Mouse (Mus musculus) kidney, embryonic 14.5 days (tissue): ENCODE results near the gene Prss33. TPM values are rescaled to one million over a fixed set of nuclear protein-coding genes. Genes with fewer than 3 reads are reported as not detected.
A peak's percentile ranks its signal among the peaks of the same experiment; 100 is the strongest.

Source experiments
- ATAC-seq: fragments of 200-750 bp; cut with Nextera tagmentation; 2 replicates; pipeline ENCODE4 v1.8.0; 2017; ENCODE audit warnings: moderate number of reproducible peaks, mild to moderate bottlenecking, moderate TSS enrichment, moderate library complexity; ENCODE audit not compliant: low FRiP score, low TSS enrichment
- H3K27ac ChIP-seq: fragments of 300-500 bp; sonication (generic); 2 replicates; pipeline ENCODE4 v1.5.1; 2014; ENCODE audit warnings: low read depth, mild to moderate bottlenecking, low read length, moderate library complexity, mixed read lengths
- H3K27me3 ChIP-seq: fragments of 300-500 bp; sonication (generic); 2 replicates; pipeline ENCODE4 v1.6.1; 2014; ENCODE audit warnings: mild to moderate bottlenecking, low read length; ENCODE audit not compliant: control insufficient read depth, insufficient read depth
- H3K36me3 ChIP-seq: fragments of 300-500 bp; sonication (generic); 2 replicates; pipeline ENCODE4 v1.6.1; 2014; ENCODE audit warnings: low read length, mixed read lengths; ENCODE audit not compliant: control insufficient read depth, insufficient read depth
- H3K4me1 ChIP-seq: fragments of 300-500 bp; sonication (generic); 2 replicates; pipeline ENCODE4 v1.6.1; 2014; ENCODE audit warnings: low read length, mixed read lengths; ENCODE audit not compliant: control insufficient read depth, insufficient read depth
- H3K4me2 ChIP-seq: fragments of 300-500 bp; sonication (generic); replicated peaks from 2 replicates; pipeline ENCODE4 v1.6.1; 2014; ENCODE audit warnings: low read depth, mild to moderate bottlenecking, low read length
- H3K4me3 ChIP-seq: fragments of 300-500 bp; sonication (generic); 2 replicates; pipeline ENCODE4 v1.5.1; 2014; ENCODE audit warnings: mild to moderate bottlenecking, low read length
- H3K9ac ChIP-seq: fragments of 300-500 bp; sonication (generic); 2 replicates; pipeline ENCODE4 v1.6.1; 2014; ENCODE audit warnings: low read depth, mild to moderate bottlenecking, low read length, moderate library complexity
- H3K9me3 ChIP-seq: fragments of 300-500 bp; sonication (generic); 2 replicates; pipeline ENCODE4 v1.6.1; 2016; ENCODE audit warnings: low read length; ENCODE audit not compliant: control insufficient read depth
- WGBS: fragments of 180-500 bp; shearing (Covaris S2); extraction: QIAGEN DNeasy Blood & Tissue Kit; methylation state at CpG from one replicate; pipeline ENCODE4 v1.1.7; 2014; 5-methylcytosine and 5-hydroxymethylcytosine counted together
- polyA plus RNA-seq: library from polyadenylated mRNA; unstranded; fragments of >200 nt; fragmentation: Nextera tagmentation; extraction: Ambion mirVana; gene quantifications from 2 replicates; pipeline ENCODE4 v1.2.1, GENCODE M21; 2014

Prss33 gene
- polyA plus RNA-seq, 1 experiment from 2014 or later, result 0.26 TPM

- no peak overlapping the region for H3K27ac ChIP-seq
- no peak for ATAC-seq
- H3K4me2 ChIP-seq, result no peak overlapping the region
- H3K27me3 ChIP-seq, result no peaks in the 10 kb centered on the region
- no peaks in the 10 kb centered on the region for H3K9me3 ChIP-seq
- no peaks in the 10 kb centered on the region for H3K36me3 ChIP-seq
- no peak overlapping the region for H3K4me3 ChIP-seq
- no peak overlapping the region for H3K9ac ChIP-seq
- 95% methylated on average over 8 of the region's 8 CpGs for WGBS
- H3K4me1 ChIP-seq, result 0 out of 2 replicates have a peak, but pooled peaks cover 6% of the 10 kb centered on the region
Observed at GRCm38 (mm10) chr17:23795323-23795722, 40.5 kb downstream of the Prss33 start.

- WGBS, result 44% methylated on average over 2 of the region's 2 CpGs
- H3K4me2 ChIP-seq, result peak overlapping the region; percentile 51
- peaks cover 12% of the 10 kb centered on the region; the same call in 1 of the 2 replicates for H3K4me1 ChIP-seq
- H3K4me3 ChIP-seq, result peak overlapping the region; percentile 37; the same call in 1 of the 2 replicates
- peak overlapping the region; percentile 67; the same call in 1 of the 2 replicates for H3K27ac ChIP-seq
- H3K9ac ChIP-seq, result 0 out of 2 replicates have a peak overlapping the region, but pooled peaks have one; percentile 83
- no peaks in the 10 kb centered on the region for H3K36me3 ChIP-seq
- no peak for ATAC-seq
- H3K9me3 ChIP-seq, result no peaks in the 10 kb centered on the region
- H3K27me3 ChIP-seq, result no peaks in the 10 kb centered on the region
Observed at GRCm38 (mm10) chr17:23791079-23791357, 44.8 kb downstream of the Prss33 start.

- Histone ChIP-seq H3K4me1 (peaks cover 12% of the 10 kb centered on the region; the same call in 1 of the 2 replicates), H3K9ac (peak within 1 kb of the TSS; percentile 83), H3K9me3 (no peaks in the 10 kb centered on the region), H3K4me3 (peak within 1 kb of the TSS; percentile 37), H3K4me2 (peak within 1 kb of the TSS; percentile 51), H3K27ac (peak within 1 kb of the TSS; percentile 67), H3K36me3 (no peaks in the 10 kb centered on the region), H3K27me3 (no peaks in the 10 kb centered on the region)
- WGBS, result 2% methylated on average over 29 of the region's 29 CpGs
- peak; percentile 49; the same call in 1 of the 2 replicates for ATAC-seq
Observed at GRCm38 (mm10) chr17:23790269-23791078, 45.4 kb downstream of the Prss33 start, which contains the start of gene Srrm2. TSS of gene Srrm2 (plus strand) at chr17:23790532.

GRCm38 (mm10) chr17:23789749-23790268 lies 46.0 kb downstream of the Prss33 start:
- WGBS, result 16% methylated on average over 8 of the region's 8 CpGs
- peak overlapping the region; percentile 67 for H3K27ac ChIP-seq

GRCm38 (mm10) chr17:23788973-23789372 lies 46.9 kb downstream of the Prss33 start:
- Histone ChIP-seq H3K36me3 (no peaks in the 10 kb centered on the region), H3K9me3 (no peaks in the 10 kb centered on the region), H3K4me2 (no peak overlapping the region), H3K4me3 (no peak overlapping the region), H3K27ac (no peak overlapping the region), H3K9ac (no peak overlapping the region), H3K4me1 (peaks cover 12% of the 10 kb centered on the region; the same call in 1 of the 2 replicates), H3K27me3 (no peaks in the 10 kb centered on the region)
- no peak for ATAC-seq
- 88% methylated on average over 4 of the region's 4 CpGs for WGBS

More at GRCm38 (mm10) chr17:23789749-23790268, 46.0 kb downstream of the Prss33 start:
- peak overlapping the region; percentile 37 for H3K4me3 ChIP-seq
- H3K4me2 ChIP-seq, result peak overlapping the region; percentile 51
- H3K27me3 ChIP-seq, result no peaks in the 10 kb centered on the region
- H3K36me3 ChIP-seq, result no peaks in the 10 kb centered on the region
- peaks cover 12% of the 10 kb centered on the region; the same call in 1 of the 2 replicates for H3K4me1 ChIP-seq
- peak overlapping the region; percentile 83 for H3K9ac ChIP-seq
- ATAC-seq, result no peak
- H3K9me3 ChIP-seq, result no peaks in the 10 kb centered on the region

GRCm38 (mm10) chr17:23786510-23786931 lies 49.3 kb downstream of the Prss33 start:
- Histone ChIP-seq H3K4me1 (peaks cover 12% of the 10 kb centered on the region; the same call in 1 of the 2 replicates), H3K36me3 (no peaks in the 10 kb centered on the region), H3K4me3 (peak overlapping the region; percentile 61), H3K9me3 (no peaks in the 10 kb centered on the region), H3K27ac (no peak overlapping the region), H3K4me2 (peak overlapping the region; percentile 94), H3K27me3 (no peaks in the 10 kb centered on the region), H3K9ac (0 out of 2 replicates have a peak overlapping the region, but pooled peaks have one; percentile 31)
- no peak; the same call in 1 of the 2 replicates for ATAC-seq
- WGBS, result 9% methylated on average over 13 of the region's 13 CpGs

GRCm38 (mm10) chr17:23785561-23786471 lies 50.0 kb downstream of the Prss33 start, which contains the start of gene Flywch2:
TSS of gene Flywch2 (minus strand) at chr17:23786081.
- WGBS, result 3% methylated on average over 38 of the region's 43 CpGs
- peak; percentile 82 for ATAC-seq
- H3K27ac ChIP-seq, result no peak within 1 kb of the TSS
- peak within 1 kb of the TSS; percentile 72 for H3K9ac ChIP-seq
- peak within 1 kb of the TSS; percentile 61 for H3K4me3 ChIP-seq
- H3K4me2 ChIP-seq, result peak within 1 kb of the TSS; percentile 94
- peaks cover 9% of the 10 kb centered on the region; the same call in 1 of the 2 replicates for H3K4me1 ChIP-seq
- no peaks in the 10 kb centered on the region for H3K27me3 ChIP-seq
- H3K9me3 ChIP-seq, result no peaks in the 10 kb centered on the region
- H3K36me3 ChIP-seq, result no peaks in the 10 kb centered on the region

- no peaks in the 10 kb centered on the region for H3K27me3 ChIP-seq
- 0 out of 2 replicates have a peak, but pooled peaks cover 3% of the 10 kb centered on the region for H3K4me1 ChIP-seq
- no peak overlapping the region for H3K27ac ChIP-seq
- no peak overlapping the region for H3K9ac ChIP-seq
- no peak for ATAC-seq
- no peaks in the 10 kb centered on the region for H3K9me3 ChIP-seq
- H3K4me2 ChIP-seq, result no peak overlapping the region
- no peaks in the 10 kb centered on the region for H3K36me3 ChIP-seq
- H3K4me3 ChIP-seq, result no peak overlapping the region
Observed at GRCm38 (mm10) chr17:23783352-23783751, 52.5 kb downstream of the Prss33 start.
